Mouse (Mus musculus): ENCODE results near the gene Slc37a1. TPM values are rescaled to one million over a fixed set of nuclear protein-coding genes. Genes with fewer than 3 reads are reported as not detected.

Slc37a1 gene
- polyA plus RNA-seq, 1 experiment from 2014 or later = 5.9 TPM

GRCm38 (mm10) chr17:31254463-31254931 lies 32.1 kb upstream of the Slc37a1 start:
- ATAC-seq (ENCODE audit: insufficient read depth) = peak; percentile 44; the same call in 1 of the 2 replicates
- no peaks in the 10 kb centered on the region for H3K9me3 ChIP-seq (ENCODE audit: low read depth, low read length)
- no peak overlapping the region for H3K9ac ChIP-seq
- DNase-seq = peak; percentile 84
- WGBS = 11% methylated on average over 9 of the region's 9 CpGs
- no peaks in the 10 kb centered on the region for H3K4me1 ChIP-seq (ENCODE audit: insufficient read depth)
- no peaks in the 10 kb centered on the region for H3K27me3 ChIP-seq (ENCODE audit: insufficient read depth, low read length)
- no peaks in the 10 kb centered on the region for H3K36me3 ChIP-seq (ENCODE audit: insufficient read depth)
- no peak overlapping the region for H3K4me2 ChIP-seq
- TF ChIP-seq CTCF (IDR thresholded peaks at IDR 0.05; ENCODE audit: low read depth) = peak; percentile 90
- no peak overlapping the region for H3K4me3 ChIP-seq (ENCODE audit: low read depth, low read length)
- no peak overlapping the region for H3K27ac ChIP-seq (ENCODE audit: low read depth)

- Histone ChIP-seq H3K4me2 (no peak overlapping the region), H3K27ac (ENCODE audit: low read depth) (no peak overlapping the region), H3K4me1 (ENCODE audit: insufficient read depth) (no peaks in the 10 kb centered on the region), H3K4me3 (ENCODE audit: low read depth, low read length) (no peak overlapping the region), H3K9me3 (ENCODE audit: low read depth, low read length) (no peaks in the 10 kb centered on the region), H3K9ac (no peak overlapping the region), H3K36me3 (ENCODE audit: insufficient read depth) (no peaks in the 10 kb centered on the region), H3K27me3 (ENCODE audit: insufficient read depth, low read length) (no peaks in the 10 kb centered on the region)
- no peak for TF ChIP-seq CTCF (IDR thresholded peaks at IDR 0.05; ENCODE audit: low read depth)
- DNase-seq = no peak
- ATAC-seq (ENCODE audit: insufficient read depth) = no peak
- 88% methylated on average over 1 of the region's 1 CpGs for WGBS
Measured at GRCm38 (mm10) chr17:31257149-31257548, 29.4 kb upstream of the Slc37a1 start.

DNA sequence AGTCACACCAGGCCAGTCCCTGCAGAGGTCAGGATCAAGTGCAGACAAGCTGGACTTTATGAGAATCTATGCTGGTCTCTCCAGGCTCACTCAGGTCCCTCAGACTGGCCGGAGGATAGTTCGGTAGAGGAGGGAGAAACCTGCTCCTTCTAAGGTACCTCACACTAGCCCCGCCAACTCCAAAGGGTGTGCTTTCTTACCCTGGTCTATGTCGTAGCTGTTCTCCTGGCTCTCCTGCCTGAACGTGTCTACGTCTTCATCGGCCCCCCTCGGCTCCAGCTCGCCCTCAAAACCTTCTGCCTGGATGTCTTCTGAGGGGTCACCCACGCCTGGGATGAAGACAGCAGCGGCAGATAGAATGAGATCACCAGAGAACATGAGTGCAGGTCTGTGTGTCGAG lies 28.7 kb upstream of the Slc37a1 start:
- H3K9ac ChIP-seq = no peak overlapping the region
- no peaks in the 10 kb centered on the region for H3K4me1 ChIP-seq (ENCODE audit: insufficient read depth)
- H3K36me3 ChIP-seq (ENCODE audit: insufficient read depth) = no peaks in the 10 kb centered on the region
- H3K27me3 ChIP-seq (ENCODE audit: insufficient read depth, low read length) = no peaks in the 10 kb centered on the region
- no peak for ATAC-seq (ENCODE audit: insufficient read depth)
- no peak overlapping the region for H3K4me2 ChIP-seq
- H3K4me3 ChIP-seq (ENCODE audit: low read depth, low read length) = no peak overlapping the region
- no peaks in the 10 kb centered on the region for H3K9me3 ChIP-seq (ENCODE audit: low read depth, low read length)
- DNase-seq = no peak
- no peak for TF ChIP-seq CTCF (IDR thresholded peaks at IDR 0.05; ENCODE audit: low read depth)
- 89% methylated on average over 12 of the region's 12 CpGs for WGBS
- H3K27ac ChIP-seq (ENCODE audit: low read depth) = no peak overlapping the region

DNA sequence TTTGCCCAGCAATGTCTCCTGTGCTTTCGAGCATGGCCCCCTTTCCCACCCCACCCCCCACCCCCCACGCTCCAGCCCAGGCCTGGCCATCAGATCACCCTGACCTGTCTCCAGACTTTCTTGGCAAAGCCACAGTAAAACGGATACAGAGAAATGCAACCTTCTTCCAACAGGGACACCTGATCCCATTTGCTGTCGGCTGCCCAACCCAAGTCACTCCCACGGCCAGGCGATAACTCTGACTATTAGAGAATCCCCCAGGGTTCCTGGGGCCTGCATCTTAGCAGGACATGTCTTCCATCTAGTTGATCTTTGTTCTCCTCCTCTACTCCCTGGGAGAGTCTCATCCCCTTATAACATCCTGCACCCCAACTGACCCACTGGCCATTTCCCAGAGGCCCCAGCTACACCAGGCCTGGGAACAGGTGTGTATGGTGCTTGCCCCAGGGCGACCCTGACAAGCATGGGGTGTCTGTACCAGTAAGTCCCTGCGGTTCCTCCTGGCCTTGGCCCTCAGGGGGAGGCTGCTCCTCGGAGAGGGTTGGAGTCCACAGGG lies 28.2 kb upstream of the Slc37a1 start:
- no peak for ATAC-seq (ENCODE audit: insufficient read depth)

DNA sequence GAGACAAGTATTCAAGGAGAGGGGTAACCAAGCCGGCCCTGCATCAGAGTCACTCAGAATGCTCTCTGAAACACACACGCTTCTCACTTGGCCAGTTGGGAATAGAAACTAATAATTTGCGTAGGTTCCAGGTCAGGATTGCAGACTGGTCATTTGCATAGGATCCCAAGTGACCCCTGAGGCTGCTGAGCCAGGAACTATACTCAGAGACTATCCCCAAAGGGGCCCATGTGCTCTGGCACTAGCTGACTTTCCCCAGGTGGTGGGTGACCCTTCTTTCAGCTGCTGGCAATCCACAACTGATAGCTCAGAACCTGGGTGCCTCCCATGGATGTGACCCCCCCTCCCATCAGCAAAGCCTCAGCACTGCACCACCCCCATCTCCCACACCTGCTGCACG lies 27.4 kb upstream of the Slc37a1 start:
- ATAC-seq (ENCODE audit: insufficient read depth) (no peak), DNase-seq (no peak)
- Histone ChIP-seq H3K4me3 (ENCODE audit: low read depth, low read length) (no peak overlapping the region), H3K9ac (no peak overlapping the region), H3K27me3 (ENCODE audit: insufficient read depth, low read length) (no peaks in the 10 kb centered on the region), H3K36me3 (ENCODE audit: insufficient read depth) (no peaks in the 10 kb centered on the region), H3K4me1 (ENCODE audit: insufficient read depth) (no peaks in the 10 kb centered on the region), H3K9me3 (ENCODE audit: low read depth, low read length) (no peaks in the 10 kb centered on the region), H3K4me2 (no peak overlapping the region), H3K27ac (ENCODE audit: low read depth) (no peak overlapping the region)
- no peak for TF ChIP-seq CTCF (IDR thresholded peaks at IDR 0.05; ENCODE audit: low read depth)
- WGBS = 68% methylated on average over 4 of the region's 4 CpGs

More for the DNA sequence above, 28.2 kb upstream of the Slc37a1 start:
- WGBS = 79% methylated on average over 9 of the region's 9 CpGs
- TF ChIP-seq CTCF (IDR thresholded peaks at IDR 0.05; ENCODE audit: low read depth) = no peak
- no peaks in the 10 kb centered on the region for H3K4me1 ChIP-seq (ENCODE audit: insufficient read depth)
- no peak overlapping the region for H3K4me2 ChIP-seq
- H3K9ac ChIP-seq = no peak overlapping the region
- H3K27ac ChIP-seq (ENCODE audit: low read depth) = no peak overlapping the region
- no peak overlapping the region for H3K4me3 ChIP-seq (ENCODE audit: low read depth, low read length)
- DNase-seq = no peak
- no peaks in the 10 kb centered on the region for H3K9me3 ChIP-seq (ENCODE audit: low read depth, low read length)
- H3K27me3 ChIP-seq (ENCODE audit: insufficient read depth, low read length) = no peaks in the 10 kb centered on the region
- no peaks in the 10 kb centered on the region for H3K36me3 ChIP-seq (ENCODE audit: insufficient read depth)

- H3K9ac ChIP-seq = no peak overlapping the region
- no peaks in the 10 kb centered on the region for H3K4me1 ChIP-seq (ENCODE audit: insufficient read depth)
- no peak for ATAC-seq (ENCODE audit: insufficient read depth)
- no peaks in the 10 kb centered on the region for H3K9me3 ChIP-seq (ENCODE audit: low read depth, low read length)
- peak; percentile 27; the same call in 1 of the 2 replicates for TF ChIP-seq CTCF (IDR thresholded peaks at IDR 0.05; ENCODE audit: low read depth)
- no peak for DNase-seq
- H3K36me3 ChIP-seq (ENCODE audit: insufficient read depth) = no peaks in the 10 kb centered on the region
- no peak overlapping the region for H3K27ac ChIP-seq (ENCODE audit: low read depth)
- WGBS = 68% methylated on average over 4 of the region's 4 CpGs
- no peak overlapping the region for H3K4me3 ChIP-seq (ENCODE audit: low read depth, low read length)
- no peaks in the 10 kb centered on the region for H3K27me3 ChIP-seq (ENCODE audit: insufficient read depth, low read length)
- H3K4me2 ChIP-seq = no peak overlapping the region
Measured at GRCm38 (mm10) chr17:31259825-31260224, 26.8 kb upstream of the Slc37a1 start.

GRCm38 (mm10) chr17:31260430-31260829 lies 26.2 kb upstream of the Slc37a1 start:
- Histone ChIP-seq H3K27me3 (ENCODE audit: insufficient read depth, low read length) (no peaks in the 10 kb centered on the region), H3K9me3 (ENCODE audit: low read depth, low read length) (no peaks in the 10 kb centered on the region), H3K36me3 (ENCODE audit: insufficient read depth) (no peaks in the 10 kb centered on the region), H3K4me2 (no peak overlapping the region), H3K4me3 (ENCODE audit: low read depth, low read length) (no peak overlapping the region), H3K27ac (ENCODE audit: low read depth) (no peak overlapping the region), H3K9ac (no peak overlapping the region), H3K4me1 (ENCODE audit: insufficient read depth) (no peaks in the 10 kb centered on the region)
- no peak for TF ChIP-seq CTCF (IDR thresholded peaks at IDR 0.05; ENCODE audit: low read depth)
- no peak for ATAC-seq (ENCODE audit: insufficient read depth)
- no peak for DNase-seq
- 73% methylated on average over 7 of the region's 7 CpGs for WGBS

Data from lung, embryonic 14.5 days (tissue).